Mouse (Mus musculus) gonadal fat pad, adult 2 months (tissue): ENCODE data around the gene Dvl2. TPM values are rescaled to one million over a fixed set of nuclear protein-coding genes. Genes with fewer than 3 reads are reported as not detected.

Source experiments
- DNase-seq: peaks from one replicate; pipeline ENCODE4 v3.0.0-alpha.2; 2012; ENCODE audit warnings: low read depth
- polyA plus RNA-seq: library from polyadenylated mRNA; depleted of rRNA; stranded (reverse); fragments of >200 nt; gene quantifications from 2 replicates; pipeline ENCODE4 v1.2.3, GENCODE M21; 2012

Dvl2 gene
- polyA plus RNA-seq, 1 experiment: 13.7 TPM

DNA sequence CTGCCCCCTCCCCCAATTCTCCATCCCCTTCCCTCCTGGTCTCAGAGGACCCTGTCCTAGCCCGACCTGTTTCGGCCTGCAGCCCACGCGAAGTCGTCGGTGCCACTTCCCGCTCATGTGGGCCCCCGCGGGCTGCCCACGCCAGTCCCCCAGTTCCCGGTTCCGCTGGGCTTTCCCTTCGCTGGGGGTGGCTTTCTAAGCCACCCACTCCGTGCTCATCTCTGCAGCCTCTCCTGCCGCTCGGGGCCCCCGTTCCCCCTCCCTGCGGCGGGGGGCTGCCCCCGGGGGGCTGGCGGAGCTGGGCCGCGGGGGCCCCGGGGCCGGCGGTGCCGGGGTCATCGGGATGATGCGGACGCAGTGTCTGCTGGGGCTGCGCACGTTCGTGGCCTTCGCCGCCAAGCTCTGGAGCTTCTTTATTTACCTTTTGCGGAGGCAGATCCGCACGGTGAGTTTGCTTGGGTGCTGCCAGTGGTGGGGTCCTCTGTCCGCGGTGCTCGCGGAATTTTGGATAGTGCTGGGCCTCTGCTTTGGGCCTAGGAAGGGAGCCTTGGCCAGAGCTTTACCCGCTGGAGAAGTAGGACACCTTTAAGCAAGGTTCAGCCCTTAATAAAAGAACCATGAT, 19.1 kb upstream of the Dvl2 start, which contains the start of gene Ctdnep1:
Ctdnep1 (plus strand) TSS at position 16 of the 622 bp plus-strand sequence.
- no peak for DNase-seq

DNA sequence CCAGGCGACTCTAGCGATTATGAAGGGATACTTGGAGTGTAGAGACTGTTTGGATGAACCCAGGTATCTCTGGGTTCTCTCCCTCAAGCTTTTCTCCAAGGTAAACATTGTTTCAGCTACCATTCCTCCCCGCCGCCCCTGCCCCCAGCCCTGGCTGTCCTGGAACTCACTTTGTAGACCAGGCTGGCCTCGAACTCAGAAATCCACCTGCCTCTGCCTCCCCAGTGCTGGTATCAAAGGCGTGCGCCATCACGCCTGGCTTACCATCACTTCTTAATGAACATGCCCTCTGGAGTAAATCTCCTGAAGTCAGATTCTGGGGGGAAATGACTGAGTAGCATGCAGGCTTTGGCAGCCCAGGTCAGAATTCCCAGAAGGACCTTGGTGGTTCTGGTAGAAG, 18.2 kb upstream of the Dvl2 start, which contains the start of gene Elp5:
Elp5 (minus strand) TSS at position 293 of the 400 bp plus-strand sequence.
- no peak for DNase-seq

DNA sequence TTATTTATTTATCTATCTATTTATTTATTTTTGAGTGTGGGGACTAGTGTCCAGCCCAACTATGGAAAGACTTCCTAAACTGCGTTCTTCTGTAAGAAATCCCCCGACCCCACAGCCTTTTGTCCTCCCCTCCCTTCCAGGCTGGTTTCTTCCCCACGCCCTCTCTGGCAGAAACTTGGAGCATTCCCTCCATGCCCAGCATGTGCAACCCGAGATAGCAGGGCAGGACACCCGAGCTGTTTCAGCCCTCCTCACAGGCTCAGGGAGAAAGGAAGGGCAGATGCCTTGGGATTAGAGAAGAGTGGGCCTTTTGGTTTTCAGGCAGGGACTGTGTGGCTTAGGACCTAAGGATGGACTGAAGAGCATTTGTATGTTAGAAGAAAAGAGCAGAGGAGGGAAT, 17.5 kb upstream of the Dvl2 start:
- DNase-seq: no peak

DNA sequence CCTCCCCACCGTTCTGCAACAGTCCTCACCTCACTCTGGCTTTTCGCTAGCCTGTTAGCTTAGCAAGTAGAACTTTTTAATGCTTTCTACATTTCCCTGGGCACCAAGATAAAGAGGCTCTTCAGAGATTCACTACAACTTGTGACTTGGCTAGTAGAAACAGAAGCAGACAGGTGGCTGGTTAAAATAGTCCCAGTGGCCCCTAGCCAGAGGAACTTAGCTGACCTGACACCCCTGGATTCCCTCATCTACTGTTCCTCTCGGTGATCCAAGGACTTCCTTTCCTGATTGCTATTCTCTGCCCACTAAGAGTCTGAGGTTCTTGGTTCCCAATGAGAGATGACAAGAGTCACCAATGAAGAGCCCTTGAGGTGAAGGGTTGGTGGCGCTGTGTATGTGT, 17.0 kb upstream of the Dvl2 start:
- DNase-seq: no peak

DNA sequence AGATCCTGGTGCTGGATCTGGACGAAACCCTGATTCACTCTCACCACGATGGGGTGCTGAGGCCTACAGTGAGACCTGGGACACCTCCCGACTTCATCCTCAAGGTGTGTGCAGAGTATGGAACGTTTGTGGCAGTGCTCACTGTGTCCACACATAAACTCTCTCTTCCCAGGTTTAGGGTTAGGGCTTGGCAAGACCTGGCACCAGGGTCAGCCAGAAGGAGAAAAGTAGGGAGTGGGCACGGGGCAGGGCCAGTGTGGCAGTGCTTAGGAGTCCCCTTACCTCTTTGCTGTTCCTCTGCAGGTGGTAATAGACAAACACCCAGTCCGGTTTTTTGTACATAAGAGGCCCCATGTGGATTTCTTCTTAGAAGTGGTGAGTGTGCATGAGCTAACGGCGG, 16.0 kb upstream of the Dvl2 start:
- DNase-seq: no peak

DNA sequence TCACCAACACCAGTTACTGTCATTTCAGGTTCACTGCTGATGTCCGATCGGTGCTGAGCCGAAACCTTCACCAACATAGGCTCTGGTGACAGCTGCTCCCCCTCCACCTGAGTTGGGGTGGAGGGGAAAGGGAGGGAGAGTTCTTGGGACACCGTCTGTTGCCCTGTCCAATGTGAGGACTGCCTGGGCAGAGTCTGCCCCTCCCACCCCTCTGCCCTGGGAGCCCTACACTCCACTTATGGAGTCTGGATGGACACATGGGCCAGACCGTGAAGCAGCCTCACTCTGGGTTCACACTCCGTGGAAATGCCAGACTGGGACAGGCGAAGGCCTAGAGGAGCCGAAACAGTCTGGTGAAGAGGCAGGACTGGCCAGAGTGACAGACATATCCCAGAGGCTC, 10.4 kb upstream of the Dvl2 start:
- no peak for DNase-seq

DNA sequence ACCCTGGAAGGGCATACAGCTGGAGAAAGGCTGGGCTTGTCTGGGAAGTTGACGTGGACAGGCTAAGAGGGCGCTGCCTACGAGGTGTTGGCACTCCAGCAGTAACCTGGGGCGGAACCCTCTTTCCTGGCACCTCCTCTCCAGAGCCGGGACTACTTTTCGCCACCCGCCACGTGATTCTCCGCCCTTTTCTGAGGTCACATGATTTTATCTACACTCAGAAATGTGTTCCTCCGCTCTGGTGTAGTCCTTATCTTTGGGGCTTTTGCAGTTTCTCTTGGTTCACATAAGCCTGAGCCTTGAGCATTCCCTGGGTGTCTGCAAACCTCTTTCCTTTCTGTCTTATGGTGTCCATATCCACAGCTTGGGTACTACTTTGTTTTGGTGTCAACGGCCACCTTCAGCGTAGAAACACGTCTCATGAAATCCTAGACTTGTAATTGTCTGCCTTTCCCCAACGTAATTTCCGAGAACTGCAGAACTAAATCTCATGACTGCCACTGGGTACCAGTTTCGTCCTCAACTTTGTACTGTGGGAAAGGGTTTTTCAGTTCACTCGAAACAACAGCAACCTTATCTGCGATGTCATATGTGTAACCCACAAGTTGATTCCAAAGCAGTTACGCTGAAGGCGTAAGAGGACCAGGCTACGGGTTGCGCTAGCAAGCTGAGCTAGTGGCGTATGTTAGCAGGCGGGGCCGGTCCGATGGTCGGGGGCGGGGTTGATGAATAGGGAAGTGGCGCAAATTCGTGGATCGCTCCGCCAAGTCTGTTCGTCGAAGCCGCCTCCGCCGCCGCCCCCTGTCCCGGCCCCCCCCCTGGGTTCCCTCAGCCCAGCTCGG, 9.3 kb upstream of the Dvl2 start, which contains the start of gene Gabarap:
Gabarap (plus strand) TSS at position 294 of the 842 bp plus-strand sequence.
- peak; percentile 94 for DNase-seq

DNA sequence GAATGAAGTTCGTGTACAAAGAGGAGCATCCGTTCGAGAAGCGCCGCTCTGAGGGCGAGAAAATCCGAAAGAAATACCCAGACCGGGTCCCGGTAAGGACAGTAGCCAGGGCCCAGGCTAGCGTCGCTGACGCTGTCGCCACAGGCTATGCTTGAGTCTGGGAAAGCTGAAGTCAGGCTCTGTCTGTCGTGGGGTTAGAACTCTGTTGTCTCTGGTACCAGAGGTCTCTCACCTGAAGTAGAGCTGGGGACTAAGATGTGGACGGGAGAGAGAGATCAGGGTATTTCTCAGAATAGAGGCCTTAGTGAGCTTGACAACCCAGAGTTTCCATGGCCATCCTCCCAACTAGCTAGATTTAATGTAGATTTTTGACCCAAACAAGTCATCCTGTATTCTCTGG, 8.7 kb upstream of the Dvl2 start:
- DNase-seq: no peak

DNA sequence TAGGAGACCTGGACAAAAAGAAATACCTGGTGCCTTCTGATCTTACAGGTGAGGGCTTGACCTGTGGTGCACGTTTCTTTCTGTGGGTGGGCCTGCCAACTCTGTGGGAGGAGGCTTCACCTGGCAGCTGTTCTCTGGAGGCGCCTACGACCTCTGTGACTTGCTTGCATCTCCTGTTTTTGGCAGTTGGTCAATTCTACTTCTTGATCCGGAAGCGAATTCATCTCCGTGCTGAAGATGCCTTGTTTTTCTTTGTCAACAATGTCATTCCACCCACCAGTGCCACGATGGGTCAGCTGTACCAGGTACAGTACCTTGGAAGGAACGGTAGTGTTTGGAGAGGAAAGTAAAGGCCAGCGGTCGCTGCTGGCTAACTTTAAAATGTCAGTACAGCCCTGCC, 8.0 kb upstream of the Dvl2 start:
- DNase-seq: no peak

DNA sequence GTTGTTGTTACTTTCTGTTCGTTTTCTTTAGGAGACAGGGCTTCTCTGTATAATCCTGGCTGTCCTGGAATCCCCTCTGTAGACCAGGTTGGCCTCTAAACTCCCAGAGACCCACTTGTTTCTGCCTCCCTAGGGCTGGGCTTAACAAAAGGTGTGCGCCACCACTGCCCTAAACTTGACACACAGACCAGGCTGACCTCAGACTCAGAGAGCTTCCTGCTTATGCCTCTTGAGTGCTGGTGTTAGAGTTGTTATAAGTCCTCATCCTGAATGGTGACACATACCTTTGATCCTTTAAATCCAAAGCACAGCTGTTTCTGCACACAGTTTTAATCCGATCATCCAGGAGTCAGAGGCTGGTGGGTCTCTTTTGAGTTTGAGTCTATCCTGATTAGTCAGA, 7.5 kb upstream of the Dvl2 start:
- no peak for DNase-seq

DNA sequence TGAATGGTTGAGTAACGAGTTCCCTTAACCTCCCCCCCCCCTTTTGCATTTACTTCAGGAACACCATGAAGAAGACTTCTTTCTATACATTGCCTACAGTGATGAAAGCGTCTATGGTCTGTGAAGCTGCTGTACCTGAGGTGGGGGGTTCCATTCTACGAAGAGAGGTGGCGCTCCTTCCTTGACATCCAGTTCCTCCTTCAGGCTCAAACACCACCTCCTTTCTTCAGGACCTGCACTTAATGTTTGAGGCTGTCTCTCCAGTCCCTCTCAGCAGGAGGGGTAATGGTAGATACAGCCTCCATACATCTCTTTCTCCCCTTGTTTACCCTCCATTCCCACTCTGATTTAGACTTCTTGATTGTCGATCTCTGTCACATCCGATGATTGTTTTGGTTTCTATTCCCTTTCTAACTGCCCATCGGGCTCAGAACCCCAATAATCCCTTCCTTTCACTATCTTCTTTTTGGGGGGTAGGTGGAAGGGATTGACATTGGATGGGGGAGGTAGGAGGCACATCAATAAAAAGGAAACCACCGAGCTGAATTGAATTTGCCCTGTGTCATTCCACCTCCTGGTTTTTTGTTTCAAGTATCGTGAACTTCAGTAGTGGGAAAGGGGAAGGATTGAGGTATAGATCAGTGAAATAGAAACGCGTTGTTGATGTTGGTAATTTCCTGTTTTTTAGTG, 5.8 kb upstream of the Dvl2 start:
- no peak for DNase-seq

DNA sequence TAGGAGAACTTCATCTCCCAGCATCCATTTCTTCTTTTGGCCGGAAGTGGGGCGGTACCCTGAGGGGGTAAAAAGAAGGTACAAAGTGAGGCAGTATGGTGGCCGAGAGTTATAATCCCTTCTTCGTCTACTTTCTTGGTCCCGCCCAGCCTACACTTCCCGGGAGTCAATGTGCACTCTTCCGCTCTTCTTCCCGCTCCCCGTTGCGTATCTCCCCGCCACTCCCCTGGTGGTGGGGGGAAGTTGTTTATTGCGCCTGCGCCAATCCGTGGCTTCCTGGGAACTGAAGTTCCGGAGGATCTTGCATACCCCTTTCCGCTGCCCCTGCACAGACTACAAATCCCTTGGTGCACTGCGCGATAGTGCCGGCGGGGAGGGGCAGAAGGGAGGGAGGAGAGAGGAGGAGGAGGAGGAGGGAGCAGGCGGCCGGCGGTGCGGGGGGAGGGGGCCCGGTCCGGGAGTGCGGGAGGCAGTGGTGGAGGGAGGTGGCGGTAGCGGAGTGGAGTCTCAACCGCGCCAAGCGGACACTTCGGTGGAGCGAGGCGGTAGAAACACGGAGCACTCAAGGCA, 4.9 kb upstream of the Dvl2 start, which contains the start of gene Phf23:
Phf23 (plus strand) TSS at position 387 of the 570 bp plus-strand sequence.
- DNase-seq: peak; percentile 90

DNA sequence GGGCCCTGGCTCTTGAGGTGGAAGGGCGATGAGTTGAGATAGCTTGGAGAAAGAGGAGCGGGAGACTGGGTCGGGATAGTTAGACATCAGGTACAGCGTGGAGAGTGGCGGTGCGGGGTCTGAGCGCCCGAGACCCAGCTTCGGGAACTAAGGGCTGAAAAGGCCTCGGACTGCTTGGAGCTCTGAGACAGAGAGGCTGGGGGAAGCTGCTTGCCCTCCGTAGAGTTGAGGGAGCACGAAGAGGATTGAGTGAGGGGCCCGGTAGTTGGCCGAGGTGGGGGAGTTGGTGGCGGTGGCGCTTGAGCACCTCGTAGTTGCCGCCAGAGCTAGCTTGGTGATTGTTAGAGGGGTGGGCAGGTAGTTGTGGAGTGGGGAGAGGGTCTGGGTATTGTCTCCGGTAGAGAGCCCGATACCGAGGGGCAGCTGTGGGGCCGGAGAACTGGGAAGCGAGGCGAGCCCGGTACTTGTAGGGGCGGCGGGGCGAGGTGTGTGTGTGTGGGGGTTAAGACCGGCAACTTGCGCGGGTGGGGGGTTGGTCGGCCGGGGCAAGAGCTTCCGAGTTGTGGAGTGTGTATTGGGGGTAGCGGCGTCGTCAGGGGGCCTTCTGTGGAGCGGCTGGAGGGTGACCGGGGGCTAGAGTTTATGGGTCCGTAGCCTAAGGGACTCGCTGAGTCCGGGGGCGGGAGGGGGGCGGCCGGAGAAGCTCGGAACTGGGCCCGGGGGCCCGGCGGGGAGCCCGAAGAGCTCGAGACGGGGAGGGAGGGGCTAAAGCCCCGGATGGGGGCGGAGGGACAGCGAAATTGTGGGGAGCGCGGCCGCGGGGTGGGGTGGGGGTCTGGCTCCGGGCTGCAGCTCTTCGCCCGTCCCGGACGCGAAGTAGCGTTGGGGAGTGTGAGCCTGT, 4.0 kb upstream of the Dvl2 start:
- no peak for DNase-seq

DNA sequence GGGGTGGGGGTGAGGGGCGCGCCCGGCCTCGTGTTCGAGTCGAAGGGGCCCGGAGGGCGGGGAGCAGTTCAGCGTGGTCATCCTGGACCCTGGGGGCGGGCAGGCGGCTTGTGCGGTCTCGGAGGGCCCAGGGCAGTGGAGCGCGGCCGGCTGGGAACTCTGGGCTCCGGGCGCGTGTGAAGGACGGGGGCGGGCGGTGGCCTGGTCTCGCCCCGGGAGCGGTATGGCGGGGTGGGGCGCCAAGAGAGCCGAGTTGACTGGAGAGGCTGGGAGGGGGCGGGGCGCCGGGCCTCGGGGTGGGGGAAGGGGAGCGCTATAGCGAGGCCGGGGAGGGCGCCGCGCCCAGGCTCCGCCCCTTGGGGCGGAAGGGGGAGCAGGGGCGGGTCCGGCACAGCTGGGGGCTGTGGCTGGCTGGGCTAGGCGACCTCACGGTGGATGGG, 3.3 kb upstream of the Dvl2 start:
- DNase-seq: no peak

DNA sequence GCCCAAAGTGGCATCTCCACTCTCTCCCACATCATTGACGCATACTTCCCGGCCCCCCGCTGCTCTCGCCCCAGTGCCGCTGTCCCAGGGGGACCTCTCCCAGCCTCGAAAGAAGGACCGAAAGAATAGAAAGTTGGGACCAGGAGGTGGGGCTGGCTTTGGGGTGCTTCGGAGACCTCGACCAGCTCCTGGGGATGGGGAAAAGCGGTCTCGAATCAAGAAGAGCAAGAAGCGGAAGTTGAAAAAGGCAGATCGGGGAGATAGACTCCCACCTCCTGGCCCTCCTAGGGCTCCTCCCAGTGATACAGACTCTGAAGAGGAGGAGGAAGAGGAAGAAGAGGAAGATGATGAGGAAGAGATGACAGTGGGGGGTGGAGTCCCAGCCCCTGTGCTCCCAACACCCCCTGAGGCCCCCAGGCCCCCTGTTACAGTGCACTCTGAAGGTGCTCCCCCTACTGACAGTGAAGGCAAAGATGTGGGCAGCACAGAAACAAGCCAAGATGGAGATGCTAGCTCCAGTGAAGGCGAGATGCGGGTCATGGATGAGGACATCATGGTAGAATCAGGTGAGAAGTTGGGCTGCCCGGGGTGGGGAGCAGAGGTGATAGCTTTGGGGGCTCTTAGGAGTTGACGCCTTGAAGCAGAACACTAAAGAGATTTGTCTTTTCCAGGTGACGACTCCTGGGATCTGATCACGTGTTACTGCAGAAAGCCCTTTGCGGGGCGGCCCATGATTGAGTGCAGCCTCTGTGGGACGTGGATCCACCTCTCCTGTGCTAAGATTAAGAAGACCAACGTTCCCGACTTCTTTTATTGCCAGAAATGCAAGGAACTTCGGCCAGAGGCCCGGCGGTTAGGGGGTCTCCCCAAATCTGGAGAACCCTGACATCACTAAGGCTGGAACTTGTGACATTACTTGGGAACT, 1.6 kb upstream of the Dvl2 start:
- DNase-seq: no peak

DNA sequence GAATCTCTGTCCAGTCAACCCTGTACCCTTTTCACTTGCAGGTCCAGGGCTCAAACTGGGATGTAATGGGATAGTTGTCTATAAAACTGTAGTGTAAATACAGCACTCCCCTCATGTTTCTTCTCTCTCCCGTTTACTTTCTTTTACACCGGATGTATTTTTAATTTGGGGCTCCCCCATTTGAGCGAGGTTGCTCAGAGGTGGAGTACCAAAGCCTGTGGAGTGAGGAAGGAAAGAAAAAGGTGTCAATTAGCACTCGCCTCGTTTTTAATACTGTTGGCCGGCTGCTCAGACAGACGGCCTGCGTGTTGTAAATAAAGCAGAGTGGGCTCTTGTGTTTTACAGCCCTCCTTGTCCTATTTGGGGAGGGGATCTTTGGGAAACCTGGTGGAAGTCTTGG, 729 bp upstream of the Dvl2 start:
- DNase-seq: no peak

DNA sequence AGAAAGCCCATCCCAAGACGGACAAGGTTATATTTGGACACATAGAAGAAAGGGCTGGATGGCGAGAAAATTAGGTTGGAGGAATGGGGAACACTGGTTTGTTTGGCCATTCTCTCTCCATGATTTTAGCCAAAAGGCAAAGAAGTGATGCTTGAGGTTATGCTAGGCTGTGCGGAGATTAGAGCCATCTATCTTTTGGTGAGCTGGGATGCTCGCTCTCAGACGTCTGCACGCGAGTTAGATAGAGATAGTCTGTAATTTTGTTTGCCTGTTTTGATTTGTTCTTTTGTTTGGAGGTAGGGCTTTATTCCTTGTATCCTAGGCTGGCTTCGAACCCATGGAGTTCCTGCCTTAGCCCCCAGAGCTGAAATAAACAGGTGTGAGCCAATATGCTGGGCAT, 764 bp downstream of the Dvl2 start:
- DNase-seq: no peak

DNA sequence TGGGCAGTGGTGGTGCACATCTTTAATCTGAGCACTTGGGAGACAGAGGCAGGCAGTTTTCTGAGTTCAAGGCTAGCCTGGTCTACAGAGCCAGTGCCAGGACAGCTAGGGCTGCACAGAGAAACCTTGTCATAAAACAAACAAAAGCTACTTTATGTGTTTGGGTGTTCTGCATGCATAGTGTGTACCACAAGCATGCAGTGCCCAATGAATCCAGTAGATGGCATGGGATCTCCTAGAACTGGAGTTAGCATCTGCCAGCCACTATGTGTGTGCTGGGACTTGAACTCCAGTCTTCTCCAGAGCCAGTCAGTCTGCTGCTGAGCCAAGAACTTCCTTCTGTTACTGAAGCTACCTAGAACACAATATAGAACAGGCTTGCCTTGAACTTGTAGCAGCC, 1.5 kb downstream of the Dvl2 start:
- no peak for DNase-seq

DNA sequence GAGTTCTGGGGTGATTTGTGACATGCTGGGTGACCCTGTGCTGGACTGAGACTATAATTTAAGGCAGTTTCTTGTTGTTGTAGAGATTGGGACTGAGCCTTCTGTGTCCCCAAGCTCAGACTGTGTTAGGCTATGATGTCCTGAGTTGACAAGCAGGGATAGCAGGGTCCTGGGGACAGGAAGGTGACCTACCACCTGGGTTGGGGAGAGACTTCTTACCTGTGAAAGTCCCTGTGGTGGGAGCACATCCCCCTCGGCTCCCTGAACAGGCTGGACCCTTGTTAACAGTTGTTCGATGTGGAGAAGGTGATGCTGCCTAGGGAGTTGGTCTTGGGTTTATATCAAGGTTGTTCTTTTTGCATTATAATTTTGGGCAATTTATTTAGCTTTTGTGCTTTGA, 2.1 kb downstream of the Dvl2 start:
- no peak for DNase-seq

DNA sequence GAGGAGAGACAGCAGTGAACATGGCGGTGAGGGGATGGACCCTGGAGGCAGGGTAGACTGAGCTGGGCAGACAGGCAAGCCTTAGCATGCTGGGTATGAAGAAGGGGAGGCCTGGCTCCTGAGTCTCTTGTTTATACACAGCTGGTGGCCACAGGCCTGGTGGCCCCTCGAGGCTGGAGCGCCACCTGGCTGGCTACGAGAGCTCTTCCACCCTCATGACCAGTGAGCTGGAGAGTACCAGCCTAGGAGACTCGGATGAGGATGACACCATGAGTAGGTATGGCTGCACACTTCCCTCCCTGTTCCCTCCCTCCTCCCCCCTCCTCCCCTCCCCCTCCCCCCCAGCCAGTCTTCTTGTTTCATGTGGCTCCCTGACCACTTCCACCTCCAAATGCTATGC, 5.1 kb downstream of the Dvl2 start:
- DNase-seq: no peak
